Mouse (Mus musculus): Measurements from ENCODE around the gene Fgfrl1. TPM values are rescaled to one million over a fixed set of nuclear protein-coding genes. Genes with fewer than 3 reads are reported as not detected.

The Fgfrl1 gene
- polyA plus RNA-seq, 1 experiment = 1.2 TPM

GRCm38 (mm10) chr5:108676772-108677498, 15.2 kb upstream of the Fgfrl1 start:
- no peak overlapping the region for H3K4me3 ChIP-seq (replicated peaks)
- TF ChIP-seq FLI1 (IDR thresholded peaks at IDR 0.05; ENCODE audit: low read length) (no peak), GATA1 (IDR thresholded peaks at IDR 0.05; ENCODE audit: borderline replicate concordance, low read length) (no peak)
- H3K36me3 ChIP-seq (replicated peaks; ENCODE audit: low read length) = peaks cover 38% of the 10 kb centered on the region
- no peaks in the 10 kb centered on the region for H3K9me3 ChIP-seq
- H3K27me3 ChIP-seq (replicated peaks) = no peaks in the 10 kb centered on the region
- H3K4me1 ChIP-seq = peaks cover 17% of the 10 kb centered on the region

DNA sequence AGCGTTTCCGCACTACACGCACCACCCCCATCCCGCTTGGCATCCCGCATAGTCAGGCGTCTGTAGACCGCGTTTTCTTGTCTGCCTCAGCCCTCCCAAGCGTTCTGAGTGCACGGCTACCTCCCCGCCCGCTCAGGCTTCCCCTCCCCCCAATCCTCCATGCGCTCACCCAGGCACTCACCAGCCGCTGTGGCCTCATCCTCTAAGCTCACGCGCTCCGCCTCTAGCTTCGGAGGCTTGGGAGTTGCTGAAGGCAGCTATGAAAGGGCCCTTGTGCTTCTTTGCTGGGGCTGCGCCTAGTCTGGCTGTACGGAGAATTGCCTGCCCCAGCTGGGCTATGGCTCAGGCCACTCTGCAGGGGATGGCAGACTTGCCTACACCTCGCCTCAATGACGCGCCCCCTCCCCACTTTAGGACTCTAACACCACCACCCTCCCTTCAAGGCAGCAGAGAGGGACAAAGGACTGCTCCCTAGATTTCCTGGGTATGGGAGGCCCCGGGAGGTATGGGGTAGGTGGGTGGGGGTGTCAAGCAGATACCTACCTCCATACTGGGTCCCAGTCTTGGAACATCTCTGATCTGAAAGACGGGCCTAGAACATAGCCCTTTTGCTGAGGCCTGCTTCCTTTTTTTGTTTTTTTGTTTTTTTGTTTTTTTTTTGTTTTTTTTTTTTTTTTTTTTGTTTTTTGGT, 14.4 kb upstream of the Fgfrl1 start:
- peaks cover 31% of the 10 kb centered on the region for H3K36me3 ChIP-seq (replicated peaks; ENCODE audit: low read length)
- no peaks in the 10 kb centered on the region for H3K9me3 ChIP-seq
- peaks cover 15% of the 10 kb centered on the region for H3K4me1 ChIP-seq
- TF ChIP-seq FLI1 (IDR thresholded peaks at IDR 0.05; ENCODE audit: low read length) = no peak
- no peak for TF ChIP-seq GATA1 (IDR thresholded peaks at IDR 0.05; ENCODE audit: borderline replicate concordance, low read length)
- H3K27me3 ChIP-seq (replicated peaks) = no peaks in the 10 kb centered on the region
- no peak overlapping the region for H3K4me3 ChIP-seq (replicated peaks)

DNA sequence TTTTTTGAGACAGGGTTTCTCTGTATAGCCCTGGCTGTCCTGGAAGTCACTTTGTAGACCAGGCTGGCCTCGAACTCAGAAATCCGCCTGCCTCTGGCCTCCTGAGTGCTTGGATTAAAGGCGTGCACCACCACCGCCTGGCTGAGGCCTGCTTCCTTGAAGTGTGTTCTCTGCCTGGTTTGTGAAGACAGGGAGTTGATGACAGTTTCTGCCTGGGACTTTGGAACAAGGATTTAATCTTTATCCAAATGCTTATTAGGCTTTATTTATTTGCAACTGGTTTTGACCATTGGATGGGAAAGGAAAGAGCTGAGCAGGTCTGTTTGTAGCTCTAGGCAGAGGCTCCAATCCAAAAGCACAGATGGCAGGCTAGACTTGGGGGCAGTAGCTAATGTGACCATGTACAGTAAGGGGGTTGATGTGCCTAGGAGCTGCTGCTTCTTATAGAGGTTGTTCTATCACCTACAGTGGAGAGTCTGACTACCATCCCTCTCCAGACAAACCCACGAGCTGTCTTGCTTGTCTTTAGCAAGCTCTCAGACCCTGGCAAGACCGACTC, 13.8 kb upstream of the Fgfrl1 start:
- Histone ChIP-seq H3K36me3 (replicated peaks; ENCODE audit: low read length) (peaks cover 30% of the 10 kb centered on the region), H3K4me3 (replicated peaks) (no peak overlapping the region), H3K4me1 (peaks cover 15% of the 10 kb centered on the region), H3K27me3 (replicated peaks) (no peaks in the 10 kb centered on the region), H3K9me3 (no peaks in the 10 kb centered on the region)
- no peak for TF ChIP-seq FLI1 (IDR thresholded peaks at IDR 0.05; ENCODE audit: low read length)
- no peak for TF ChIP-seq GATA1 (IDR thresholded peaks at IDR 0.05; ENCODE audit: borderline replicate concordance, low read length)

DNA sequence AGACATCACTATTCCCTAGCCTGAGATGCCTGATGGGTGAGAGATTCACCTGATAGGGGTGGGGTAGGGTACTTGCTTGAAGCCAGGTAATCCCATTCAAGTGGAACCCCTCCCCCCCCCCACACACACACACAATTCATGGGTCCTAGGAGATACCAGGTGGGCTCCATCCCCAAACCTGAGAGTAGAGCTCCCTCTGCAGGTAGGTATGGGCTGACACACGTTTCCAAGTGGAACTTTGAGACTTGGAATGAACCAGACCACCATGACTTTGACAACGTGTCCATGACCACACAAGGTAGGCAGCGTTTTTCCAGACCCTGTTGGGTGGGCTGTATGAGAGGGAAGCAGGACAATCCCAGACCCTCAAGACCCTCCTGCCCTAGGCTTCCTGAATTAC, 12.3 kb upstream of the Fgfrl1 start:
- Histone ChIP-seq H3K36me3 (replicated peaks; ENCODE audit: low read length) (peaks cover 25% of the 10 kb centered on the region), H3K27me3 (replicated peaks) (no peaks in the 10 kb centered on the region), H3K4me1 (peaks cover 15% of the 10 kb centered on the region), H3K9me3 (no peaks in the 10 kb centered on the region), H3K4me3 (replicated peaks) (no peak overlapping the region)
- TF ChIP-seq GATA1 (IDR thresholded peaks at IDR 0.05; ENCODE audit: borderline replicate concordance, low read length) = no peak
- TF ChIP-seq FLI1 (IDR thresholded peaks at IDR 0.05; ENCODE audit: low read length) = no peak

GRCm38 (mm10) chr5:108680871-108681270, 11.3 kb upstream of the Fgfrl1 start:
- H3K4me1 ChIP-seq = peaks cover 15% of the 10 kb centered on the region
- H3K9me3 ChIP-seq = no peaks in the 10 kb centered on the region

GRCm38 (mm10) chr5:108689091-108689490, 3.1 kb upstream of the Fgfrl1 start:
- Histone ChIP-seq H3K36me3 (replicated peaks; ENCODE audit: low read length) (no peaks in the 10 kb centered on the region), H3K9me3 (no peaks in the 10 kb centered on the region), H3K4me3 (replicated peaks) (no peak overlapping the region), H3K27me3 (replicated peaks) (peaks cover 29% of the 10 kb centered on the region), H3K4me1 (peaks cover 28% of the 10 kb centered on the region)
- TF ChIP-seq GATA1 (IDR thresholded peaks at IDR 0.05; ENCODE audit: borderline replicate concordance, low read length) (no peak), FLI1 (IDR thresholded peaks at IDR 0.05; ENCODE audit: low read length) (no peak)

More at GRCm38 (mm10) chr5:108680871-108681270, 11.3 kb upstream of the Fgfrl1 start:
- H3K4me3 ChIP-seq (replicated peaks) = peak overlapping the region; percentile 29
- TF ChIP-seq GATA1 (IDR thresholded peaks at IDR 0.05; ENCODE audit: borderline replicate concordance, low read length) = no peak
- peaks cover 25% of the 10 kb centered on the region for H3K36me3 ChIP-seq (replicated peaks; ENCODE audit: low read length)
- H3K27me3 ChIP-seq (replicated peaks) = no peaks in the 10 kb centered on the region

- TF ChIP-seq FLI1 (IDR thresholded peaks at IDR 0.05; ENCODE audit: low read length) (no peak), GATA1 (IDR thresholded peaks at IDR 0.05; ENCODE audit: borderline replicate concordance, low read length) (no peak)
- no peaks in the 10 kb centered on the region for H3K36me3 ChIP-seq (replicated peaks; ENCODE audit: low read length)
- H3K9me3 ChIP-seq = no peaks in the 10 kb centered on the region
- H3K4me1 ChIP-seq = peaks cover 45% of the 10 kb centered on the region
- peaks cover 50% of the 10 kb centered on the region for H3K27me3 ChIP-seq (replicated peaks)
- no peak overlapping the region for H3K4me3 ChIP-seq (replicated peaks)
Measured at GRCm38 (mm10) chr5:108691152-108691551, 1.0 kb upstream of the Fgfrl1 start.

DNA sequence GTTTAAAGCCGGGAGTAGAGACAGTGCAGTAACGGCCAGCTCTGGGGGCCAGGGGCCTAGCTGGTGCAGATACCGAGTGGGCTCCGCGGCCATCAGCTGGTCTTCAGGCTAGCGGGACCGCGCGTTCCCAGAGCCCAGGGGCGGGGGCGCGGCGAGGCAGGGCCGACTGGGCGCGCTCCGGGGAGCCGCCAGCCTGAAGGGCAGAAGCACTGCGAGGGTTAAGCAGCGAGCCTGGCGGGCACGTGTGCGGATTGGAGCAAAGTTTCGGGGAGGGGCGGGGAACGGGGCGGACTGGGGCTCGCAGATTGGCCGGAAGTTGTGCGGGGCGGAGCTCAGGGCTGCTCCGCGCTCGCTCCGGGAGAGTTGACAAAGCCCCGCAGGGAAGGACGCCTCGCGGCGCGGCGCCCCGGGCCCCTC, 1.7 kb downstream of the Fgfrl1 start:
- TF ChIP-seq FLI1 (IDR thresholded peaks at IDR 0.05; ENCODE audit: low read length) (no peak), GATA1 (IDR thresholded peaks at IDR 0.05; ENCODE audit: borderline replicate concordance, low read length) (no peak)
- Histone ChIP-seq H3K4me1 (peaks cover 48% of the 10 kb centered on the region), H3K9me3 (no peaks in the 10 kb centered on the region), H3K27me3 (replicated peaks) (peaks cover 66% of the 10 kb centered on the region), H3K4me3 (replicated peaks) (peak overlapping the region; percentile 91), H3K36me3 (replicated peaks; ENCODE audit: low read length) (no peaks in the 10 kb centered on the region)

DNA sequence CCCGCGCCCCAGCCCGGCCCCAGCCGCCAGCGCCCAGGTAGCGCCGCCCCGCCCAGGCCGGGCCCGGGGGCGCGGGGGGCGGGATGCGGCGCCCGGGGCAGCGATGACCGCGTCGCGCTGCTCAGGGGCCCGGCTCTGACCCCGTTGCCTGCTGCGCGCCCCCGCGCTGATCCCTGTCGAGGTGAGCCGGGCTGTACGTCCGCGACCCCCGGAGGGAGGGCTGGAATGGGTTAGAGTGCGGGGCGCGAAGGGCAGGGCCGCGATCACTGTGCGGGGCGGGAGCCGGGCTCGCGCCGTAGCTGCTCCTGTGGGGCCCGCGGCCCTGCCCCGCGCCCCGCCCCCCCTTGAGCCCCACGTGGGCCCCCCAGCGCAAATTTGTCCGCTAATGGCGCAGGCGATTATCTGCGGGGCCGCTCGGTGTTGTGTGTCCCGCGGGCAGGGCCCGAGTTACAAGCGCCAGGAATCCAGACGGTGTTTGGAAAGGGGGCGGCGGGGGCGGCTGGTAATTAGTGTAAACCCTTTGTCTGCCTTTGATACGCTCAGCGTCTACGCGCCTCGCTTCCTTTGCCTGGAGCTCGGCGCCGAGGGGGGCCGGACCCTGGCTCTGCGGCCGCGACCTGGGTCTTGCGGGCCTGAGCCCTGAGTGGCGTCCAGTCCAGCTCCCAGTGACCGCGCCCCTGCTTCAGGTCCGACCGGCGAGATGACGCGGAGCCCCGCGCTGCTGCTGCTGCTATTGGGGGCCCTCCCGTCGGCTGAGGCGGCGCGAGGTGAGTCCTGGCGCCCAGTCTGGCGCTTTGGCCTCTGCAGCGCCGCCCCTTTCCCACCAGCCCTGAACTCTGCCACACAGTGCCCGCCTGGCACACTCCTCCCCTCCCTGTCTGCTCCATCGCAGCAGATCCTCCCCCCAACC, 2.4 kb downstream of the Fgfrl1 start:
- no peaks in the 10 kb centered on the region for H3K9me3 ChIP-seq
- peak overlapping the region; percentile 91 for H3K4me3 ChIP-seq (replicated peaks)
- TF ChIP-seq FLI1 (IDR thresholded peaks at IDR 0.05; ENCODE audit: low read length) (no peak), GATA1 (IDR thresholded peaks at IDR 0.05; ENCODE audit: borderline replicate concordance, low read length) (no peak)
- H3K36me3 ChIP-seq (replicated peaks; ENCODE audit: low read length) = no peaks in the 10 kb centered on the region
- H3K27me3 ChIP-seq (replicated peaks) = peaks cover 68% of the 10 kb centered on the region
- peaks cover 48% of the 10 kb centered on the region for H3K4me1 ChIP-seq
